Mouse (Mus musculus) lung, embryonic 15.5 days (tissue): Measurements from ENCODE around the gene Dkkl1. TPM values are rescaled to one million over a fixed set of nuclear protein-coding genes. Genes with fewer than 3 reads are reported as not detected.

Experiments used
- ATAC-seq: fragments of 200-750 bp; cut with Nextera tagmentation; 2 replicates; pipeline ENCODE4 v1.8.0; 2017; ENCODE audit warnings: moderate number of reproducible peaks, borderline replicate concordance; ENCODE audit not compliant: low FRiP score, low TSS enrichment; ENCODE audit errors: extremely low read depth
- H3K27ac ChIP-seq: fragments of 300-500 bp; sonication (generic); 2 replicates; pipeline ENCODE4 v1.5.1; 2015; ENCODE audit warnings: moderate library complexity, mild to moderate bottlenecking, inconsistent platforms
- H3K27me3 ChIP-seq: fragments of 300-500 bp; sonication (generic); 2 replicates; pipeline ENCODE4 v1.6.1; 2015; ENCODE audit warnings: inconsistent platforms
- H3K36me3 ChIP-seq: fragments of 300-500 bp; sonication (generic); 2 replicates; pipeline ENCODE4 v1.6.1; 2015; ENCODE audit warnings: inconsistent platforms
- H3K4me1 ChIP-seq: fragments of 300-500 bp; sonication (generic); 2 replicates; pipeline ENCODE4 v1.6.1; 2015; ENCODE audit warnings: inconsistent platforms
- H3K4me2 ChIP-seq: fragments of 300-500 bp; sonication (generic); 2 replicates; pipeline ENCODE4 v1.6.1; 2015; ENCODE audit warnings: inconsistent platforms, mild to moderate bottlenecking, moderate library complexity
- H3K4me3 ChIP-seq: fragments of 300-500 bp; sonication (generic); 2 replicates; pipeline ENCODE4 v1.5.1; 2015; ENCODE audit warnings: mild to moderate bottlenecking, inconsistent platforms
- H3K9ac ChIP-seq: fragments of 300-500 bp; sonication (generic); 2 replicates; pipeline ENCODE4 v1.6.1; 2015; ENCODE audit warnings: inconsistent platforms
- H3K9me3 ChIP-seq: fragments of 300-500 bp; sonication (generic); 2 replicates; pipeline ENCODE4 v1.6.1; 2016; ENCODE audit warnings: inconsistent platforms
- WGBS: fragments of 180-500 bp; shearing (Covaris S2); methylation state at CpG from one replicate; pipeline ENCODE4 v1.1.7; 2015; 5-methylcytosine and 5-hydroxymethylcytosine counted together
- polyA plus RNA-seq: library from polyadenylated mRNA; unstranded; fragments of >200 nt; fragmentation: Nextera tagmentation; extraction: Ambion mirVana; gene quantifications from 2 replicates; pipeline ENCODE4 v1.2.1, GENCODE M21; 2015

Dkkl1 gene
- polyA plus RNA-seq, 1 experiment from 2014 or later, result 1.1 TPM

- H3K4me1 ChIP-seq, result peaks cover 44% of the 10 kb centered on the region
- H3K4me3 ChIP-seq, result no peak overlapping the region
- H3K27me3 ChIP-seq, result no peaks in the 10 kb centered on the region
- ATAC-seq, result no peak
- 74% methylated on average over 17 of the region's 17 CpGs for WGBS
- no peak overlapping the region; the same call in 1 of the 2 replicates for H3K4me2 ChIP-seq
- H3K9me3 ChIP-seq, result no peaks in the 10 kb centered on the region
- H3K27ac ChIP-seq, result no peak overlapping the region
- peaks cover 2% of the 10 kb centered on the region for H3K36me3 ChIP-seq
- no peak overlapping the region for H3K9ac ChIP-seq
Observed at GRCm38 (mm10) chr7:45237747-45238699, 26.1 kb upstream of the Dkkl1 start.

- Histone ChIP-seq H3K27ac (peak overlapping the region; percentile 38; the same call in 1 of the 2 replicates), H3K4me1 (peaks cover 40% of the 10 kb centered on the region), H3K9me3 (no peaks in the 10 kb centered on the region), H3K36me3 (peaks cover 25% of the 10 kb centered on the region), H3K27me3 (no peaks in the 10 kb centered on the region), H3K4me3 (peak overlapping the region; percentile 27), H3K9ac (no peak overlapping the region), H3K4me2 (peak overlapping the region; percentile 58)
- ATAC-seq, result 0 out of 2 replicates have a peak, but pooled peaks have one; percentile 2
- WGBS, result 39% methylated on average over 17 of the region's 17 CpGs
Observed at GRCm38 (mm10) chr7:45235656-45236180, 23.8 kb upstream of the Dkkl1 start.

GRCm38 (mm10) chr7:45234922-45235571 is 23.1 kb upstream of the Dkkl1 start:
- H3K27ac ChIP-seq, result peak overlapping the region; percentile 38
- H3K4me1 ChIP-seq, result peaks cover 37% of the 10 kb centered on the region
- peaks cover 25% of the 10 kb centered on the region for H3K36me3 ChIP-seq
- peak overlapping the region; percentile 58 for H3K4me2 ChIP-seq
- H3K9ac ChIP-seq, result no peak overlapping the region
- H3K9me3 ChIP-seq, result no peaks in the 10 kb centered on the region
- peak; percentile 78 for ATAC-seq
- WGBS, result 7% methylated on average over 21 of the region's 21 CpGs
- H3K4me3 ChIP-seq, result peak overlapping the region; percentile 27
- no peaks in the 10 kb centered on the region for H3K27me3 ChIP-seq

GRCm38 (mm10) chr7:45234333-45234841 is 22.4 kb upstream of the Dkkl1 start:
- 12% methylated on average over 29 of the region's 29 CpGs for WGBS
- peak overlapping the region; percentile 27; the same call in 1 of the 2 replicates for H3K4me3 ChIP-seq

GRCm38 (mm10) chr7:45233580-45234332 is 21.8 kb upstream of the Dkkl1 start:
- ATAC-seq, result no peak
- WGBS, result 32% methylated on average over 20 of the region's 20 CpGs
- Histone ChIP-seq H3K9me3 (no peaks in the 10 kb centered on the region), H3K27ac (no peak overlapping the region), H3K4me2 (peak overlapping the region; percentile 58), H3K27me3 (no peaks in the 10 kb centered on the region), H3K4me3 (no peak overlapping the region), H3K4me1 (peaks cover 35% of the 10 kb centered on the region), H3K9ac (no peak overlapping the region), H3K36me3 (peaks cover 37% of the 10 kb centered on the region)

More at GRCm38 (mm10) chr7:45234333-45234841, 22.4 kb upstream of the Dkkl1 start:
- Histone ChIP-seq H3K9me3 (no peaks in the 10 kb centered on the region), H3K36me3 (peaks cover 31% of the 10 kb centered on the region), H3K27ac (peak overlapping the region; percentile 37), H3K4me1 (peaks cover 37% of the 10 kb centered on the region), H3K4me2 (peak overlapping the region; percentile 58), H3K9ac (no peak overlapping the region), H3K27me3 (no peaks in the 10 kb centered on the region)
- ATAC-seq, result 0 out of 2 replicates have a peak, but pooled peaks have one; percentile 17

- no peak overlapping the region for H3K4me3 ChIP-seq
- H3K4me1 ChIP-seq, result peaks cover 29% of the 10 kb centered on the region
- H3K9me3 ChIP-seq, result no peaks in the 10 kb centered on the region
- peaks cover 45% of the 10 kb centered on the region for H3K36me3 ChIP-seq
- WGBS, result 58% methylated on average over 13 of the region's 13 CpGs
- no peak overlapping the region for H3K4me2 ChIP-seq
- ATAC-seq, result no peak
- H3K27me3 ChIP-seq, result no peaks in the 10 kb centered on the region
- no peak overlapping the region for H3K9ac ChIP-seq
- H3K27ac ChIP-seq, result no peak overlapping the region
Observed at GRCm38 (mm10) chr7:45232716-45233465, 20.9 kb upstream of the Dkkl1 start.

GRCm38 (mm10) chr7:45231941-45232340 is 20.0 kb upstream of the Dkkl1 start:
- H3K36me3 ChIP-seq, result peaks cover 51% of the 10 kb centered on the region
- no peak overlapping the region for H3K4me3 ChIP-seq
- 85% methylated on average over 11 of the region's 11 CpGs for WGBS
- no peaks in the 10 kb centered on the region for H3K9me3 ChIP-seq
- H3K27me3 ChIP-seq, result no peaks in the 10 kb centered on the region
- H3K4me1 ChIP-seq, result peaks cover 29% of the 10 kb centered on the region
- no peak overlapping the region for H3K9ac ChIP-seq
- no peak overlapping the region for H3K4me2 ChIP-seq
- no peak overlapping the region for H3K27ac ChIP-seq
- no peak for ATAC-seq

- 81% methylated on average over 12 of the region's 12 CpGs for WGBS
Observed at GRCm38 (mm10) chr7:45231192-45231591, 19.2 kb upstream of the Dkkl1 start.

GRCm38 (mm10) chr7:45229459-45230203 is 17.7 kb upstream of the Dkkl1 start:
- peaks cover 17% of the 10 kb centered on the region for H3K4me1 ChIP-seq
- ATAC-seq, result no peak
- H3K4me2 ChIP-seq, result no peak overlapping the region
- WGBS, result 86% methylated on average over 7 of the region's 7 CpGs
- no peaks in the 10 kb centered on the region for H3K9me3 ChIP-seq
- H3K4me3 ChIP-seq, result no peak overlapping the region
- H3K27ac ChIP-seq, result no peak overlapping the region
- H3K9ac ChIP-seq, result no peak overlapping the region
- H3K27me3 ChIP-seq, result no peaks in the 10 kb centered on the region
- peaks cover 74% of the 10 kb centered on the region for H3K36me3 ChIP-seq

More at GRCm38 (mm10) chr7:45231192-45231591, 19.2 kb upstream of the Dkkl1 start:
- ATAC-seq, result no peak
- no peaks in the 10 kb centered on the region for H3K27me3 ChIP-seq
- no peak overlapping the region for H3K27ac ChIP-seq
- no peaks in the 10 kb centered on the region for H3K9me3 ChIP-seq
- no peak overlapping the region for H3K4me2 ChIP-seq
- H3K9ac ChIP-seq, result no peak overlapping the region
- peaks cover 59% of the 10 kb centered on the region for H3K36me3 ChIP-seq
- H3K4me1 ChIP-seq, result peaks cover 29% of the 10 kb centered on the region
- H3K4me3 ChIP-seq, result no peak overlapping the region

- Histone ChIP-seq H3K9ac (no peak overlapping the region), H3K27ac (no peak overlapping the region), H3K4me3 (no peak overlapping the region), H3K9me3 (no peaks in the 10 kb centered on the region), H3K36me3 (peaks cover 79% of the 10 kb centered on the region), H3K4me2 (no peak overlapping the region), H3K4me1 (peaks cover 11% of the 10 kb centered on the region), H3K27me3 (no peaks in the 10 kb centered on the region)
- no peak for ATAC-seq
- 92% methylated on average over 8 of the region's 8 CpGs for WGBS
Observed at GRCm38 (mm10) chr7:45229046-45229445, 17.1 kb upstream of the Dkkl1 start.
